Mouse (Mus musculus) gastrocnemius, postnatal 36 days (tissue): ENCODE data around the gene Wdr89. TPM values are rescaled to one million over a fixed set of nuclear protein-coding genes. Genes with fewer than 3 reads are reported as not detected.

Experiments used
- DNase-seq, 2 experiments: peaks; one replicate each; pipeline ENCODE4 v3.0.0; 2022
- intact Hi-C: fragments of 180-260 bp; cut with DNase I; formaldehyde crosslinking; loops from one replicate; pipeline ENCODE4 v1.15.1; 2025
- total RNA-seq, 2 experiments: library from RNA; stranded (reverse); gene quantifications; 2 replicates each; pipeline ENCODE4 v1.2.3; 2021

The Wdr89 gene
- total RNA-seq, 2 experiments from 2014 or later: 1.6 to 2.0 TPM

- intact Hi-C loops: no loop called here
- no peak for DNase-seq
These were observed 46.0 kb downstream of the Wdr89 start for GRCm38 (mm10) chr12:75623292-75623691.

DNA sequence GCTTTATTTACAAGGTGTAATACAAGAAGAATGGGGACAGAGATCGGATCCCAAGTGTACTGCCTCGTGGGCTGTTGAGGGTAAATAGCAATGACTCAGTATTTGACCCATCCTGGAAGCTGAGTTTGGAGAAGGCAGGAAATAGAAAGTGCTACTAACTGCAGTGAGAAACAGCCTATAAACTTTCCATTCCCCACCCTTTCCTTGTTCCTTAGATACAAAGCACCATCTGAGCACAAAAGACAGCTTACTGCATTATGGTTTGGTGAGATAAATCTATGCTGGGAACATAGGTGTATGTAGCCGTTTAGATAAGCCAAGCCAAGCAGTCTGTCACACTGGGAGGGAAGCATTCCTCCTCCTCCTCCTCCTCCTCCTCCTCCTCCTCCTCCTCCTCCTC lies 46.5 kb downstream of the Wdr89 start:
- intact Hi-C loops: no loop called here
- DNase-seq: no peak

- DNase-seq: no peak
These were observed 52.5 kb downstream of the Wdr89 start for GRCm38 (mm10) chr12:75616841-75617240.

DNA sequence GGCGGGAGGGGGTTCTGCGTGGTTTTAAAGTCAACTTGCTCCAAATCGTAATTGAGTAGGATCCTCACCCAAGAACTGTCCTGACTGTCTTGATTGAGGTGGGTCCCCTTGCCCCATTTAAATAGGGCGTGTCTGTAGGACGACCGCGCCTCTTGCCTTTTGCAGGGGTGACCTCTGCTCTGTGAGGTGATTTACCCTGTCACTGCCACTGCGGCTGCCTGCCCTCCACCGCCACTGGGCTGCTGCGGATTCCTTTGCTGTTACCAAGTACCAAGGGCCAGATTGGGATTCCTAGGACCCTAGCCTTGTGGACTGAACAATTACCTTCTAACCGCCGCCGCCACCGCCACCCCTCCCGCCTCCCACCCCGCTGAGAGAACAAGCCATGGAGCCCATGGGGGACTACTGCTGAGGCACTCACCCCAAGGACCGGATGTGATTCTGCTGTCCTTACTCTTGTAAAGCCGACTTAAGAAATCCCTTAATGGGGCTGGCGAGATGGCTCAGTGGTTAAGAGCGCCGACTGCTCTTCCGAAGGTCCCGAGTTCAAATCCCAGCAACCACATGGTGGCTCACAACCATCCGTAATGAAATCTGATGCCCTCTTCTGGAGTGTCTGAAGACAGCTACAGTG lies 53.1 kb downstream of the Wdr89 start:
- no peak for DNase-seq
- intact Hi-C loops: no loop called here

More at GRCm38 (mm10) chr12:75616841-75617240, 52.5 kb downstream of the Wdr89 start:
- intact Hi-C loops: no loop called here

DNA sequence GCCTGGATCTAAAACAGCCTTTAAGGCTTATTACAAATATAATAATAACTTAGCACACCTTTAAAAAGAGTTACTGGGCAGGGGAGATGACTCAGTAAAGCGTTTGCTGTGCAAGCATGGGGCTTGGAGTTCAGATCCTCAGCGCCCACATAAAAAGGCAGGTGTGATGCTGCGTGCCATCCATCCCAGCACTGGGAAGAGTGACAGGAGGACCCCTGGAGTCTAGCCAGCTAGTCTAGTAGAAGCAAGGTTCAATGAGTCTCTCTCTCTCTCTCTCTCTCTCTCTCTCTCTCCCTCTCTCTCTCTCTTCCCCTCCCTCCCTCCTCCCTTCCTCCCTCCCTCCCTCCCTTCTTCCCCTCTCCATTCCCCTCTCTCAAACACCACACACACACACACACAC lies 53.8 kb downstream of the Wdr89 start:
- intact Hi-C loops: no loop called here
- no peak for DNase-seq

DNA sequence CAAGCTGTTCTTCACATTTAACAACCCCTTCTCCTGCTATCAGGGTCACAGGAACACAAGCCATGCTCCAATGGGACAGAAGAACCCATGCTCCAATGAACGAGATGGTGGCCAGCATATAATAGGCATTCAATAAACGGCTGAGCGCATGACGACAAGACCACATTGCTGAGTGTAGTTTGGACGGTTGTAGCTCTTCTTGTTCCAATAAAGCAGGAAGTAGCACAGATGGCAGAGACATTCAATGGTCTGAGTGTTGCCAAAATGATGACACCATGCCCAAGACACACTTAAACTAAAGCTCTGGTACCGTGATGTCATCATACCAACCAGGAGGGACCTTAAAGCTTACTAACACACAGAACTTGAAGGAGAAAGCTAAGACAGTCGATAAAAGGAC lies 56.6 kb downstream of the Wdr89 start:
- intact Hi-C loops: no loop called here
- no peak for DNase-seq

- intact Hi-C loops: loop anchor here (5.0 kb wide), 2 partner anchors 102 to 132 kb away; no protein-coding TSS in a partner anchor
- DNase-seq: peak in 1 of 2 experiments; percentile 14
These were observed 69.8 kb downstream of the Wdr89 start for GRCm38 (mm10) chr12:75599490-75599889.

DNA sequence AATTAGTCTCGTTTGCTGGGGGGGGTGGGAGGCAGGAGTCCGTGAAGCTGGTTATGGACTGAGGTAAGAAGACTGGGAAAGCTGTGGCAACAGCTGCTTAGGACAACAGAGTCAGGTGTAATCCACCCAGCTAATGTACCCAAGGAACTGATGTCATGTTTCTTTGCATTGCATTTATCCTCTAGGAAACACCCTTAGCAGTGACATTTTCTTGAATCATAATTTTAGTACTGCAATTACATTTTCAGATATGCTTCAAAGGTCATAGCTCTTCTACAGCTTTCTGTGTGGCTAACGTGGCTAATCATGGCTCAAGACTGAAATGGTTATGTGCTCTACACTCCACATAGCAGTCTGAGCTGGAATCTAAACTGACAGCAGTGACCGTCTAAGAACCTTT lies 70.3 kb downstream of the Wdr89 start:
- DNase-seq: no peak
- intact Hi-C loops: loop anchor here (5.0 kb wide), 2 partner anchors 102 to 132 kb away; no protein-coding TSS in a partner anchor

DNA sequence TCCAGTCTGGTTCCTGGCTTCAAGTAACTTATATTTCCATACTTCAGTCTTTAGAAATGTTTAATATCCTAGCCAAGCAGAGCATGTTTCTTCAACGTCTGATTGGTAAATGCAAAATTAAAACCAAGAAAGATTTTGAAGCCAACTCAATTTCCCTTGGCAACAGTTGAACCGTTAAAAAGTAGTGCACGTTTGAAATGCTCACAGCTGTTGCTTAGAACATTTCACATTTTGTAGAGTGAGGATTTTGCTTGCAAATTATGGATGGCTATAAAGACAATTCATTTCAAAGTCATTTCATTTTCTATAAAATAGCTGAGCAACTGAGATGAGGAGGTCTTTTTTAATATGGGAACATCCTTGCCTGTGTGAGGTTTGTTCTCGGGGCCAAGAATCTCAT lies 71.6 kb downstream of the Wdr89 start:
- intact Hi-C loops: loop anchor here (5.0 kb wide), 2 partner anchors 100 to 130 kb away; no protein-coding TSS in a partner anchor
- no peak for DNase-seq

GRCm38 (mm10) chr12:75596154-75597002 lies 73.0 kb downstream of the Wdr89 start, which contains the start of gene Ppp2r5e:
Ppp2r5e (minus strand) TSS chr12:75596245.
- DNase-seq: peak; percentile 96 to 99

DNA sequence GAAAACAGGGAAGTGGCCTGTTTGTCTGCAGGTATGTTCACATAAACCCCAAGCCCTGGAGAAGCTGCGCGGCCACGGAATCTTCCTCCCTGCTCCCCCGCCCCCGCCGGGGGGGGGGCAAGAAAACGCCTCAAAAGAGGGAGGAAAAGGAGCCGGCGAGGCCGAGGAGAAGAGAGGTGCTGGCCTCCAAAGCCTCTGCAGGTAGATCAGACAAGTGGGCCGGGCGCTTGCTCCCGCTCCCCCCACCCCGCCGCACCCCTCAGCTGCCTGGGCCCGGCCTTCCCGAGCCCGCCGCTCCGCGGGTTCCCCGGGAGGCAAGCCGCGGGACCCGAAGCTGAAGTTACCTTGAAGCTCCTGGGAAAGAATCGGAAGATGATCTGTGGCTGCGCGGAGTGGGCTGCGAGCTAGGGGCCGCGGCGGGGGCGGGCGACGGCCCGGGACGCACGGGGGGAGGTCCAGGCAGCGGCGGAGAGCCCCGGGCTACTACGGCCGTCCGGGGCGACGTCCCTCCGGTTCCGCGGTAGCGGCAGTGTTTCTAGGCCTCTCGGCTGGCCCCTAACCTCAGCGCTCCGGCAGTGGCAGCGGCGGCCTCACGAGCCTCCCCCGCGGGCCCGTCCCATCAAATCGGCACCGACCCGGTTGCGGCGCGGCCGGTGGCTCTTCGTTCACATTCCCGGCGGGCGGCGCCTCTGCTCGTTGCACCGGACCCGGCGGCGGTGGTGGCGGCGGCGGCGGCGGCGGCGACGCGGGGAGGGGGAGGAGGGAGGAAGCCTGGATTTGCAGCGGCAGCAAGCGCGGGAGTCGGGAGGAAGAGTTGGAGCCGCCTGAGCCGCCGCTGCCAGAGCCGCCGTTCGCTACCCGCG lies 73.8 kb downstream of the Wdr89 start:
- no peak for DNase-seq
- intact Hi-C loops: loop anchor here (5.0 kb wide), 2 partner anchors 98 to 128 kb away; no protein-coding TSS in a partner anchor

More at GRCm38 (mm10) chr12:75596154-75597002, 73.0 kb downstream of the Wdr89 start, which contains the start of gene Ppp2r5e:
- intact Hi-C loops: loop anchor here (5.0 kb wide), 2 partner anchors 99 to 129 kb away; no protein-coding TSS in a partner anchor

DNA sequence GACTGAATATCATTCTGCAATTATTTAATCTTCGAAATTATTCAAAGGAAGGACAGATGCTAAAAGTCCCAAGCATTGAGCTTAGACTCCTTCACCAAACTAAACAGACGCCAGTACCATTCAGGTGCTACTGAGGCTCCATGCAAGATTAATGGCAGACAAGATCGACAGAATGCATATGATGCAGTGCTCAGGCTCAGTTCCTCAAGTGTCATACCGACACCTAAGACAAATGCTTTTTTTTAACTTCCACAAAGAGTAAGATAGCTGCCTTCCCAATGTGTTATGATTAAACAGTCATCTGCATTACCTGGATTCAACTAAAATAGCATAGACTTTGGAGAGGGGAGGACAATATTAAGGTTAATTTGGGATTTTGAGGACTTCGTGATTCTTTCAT lies 74.9 kb downstream of the Wdr89 start:
- no peak for DNase-seq
- intact Hi-C loops: no loop called here

DNA sequence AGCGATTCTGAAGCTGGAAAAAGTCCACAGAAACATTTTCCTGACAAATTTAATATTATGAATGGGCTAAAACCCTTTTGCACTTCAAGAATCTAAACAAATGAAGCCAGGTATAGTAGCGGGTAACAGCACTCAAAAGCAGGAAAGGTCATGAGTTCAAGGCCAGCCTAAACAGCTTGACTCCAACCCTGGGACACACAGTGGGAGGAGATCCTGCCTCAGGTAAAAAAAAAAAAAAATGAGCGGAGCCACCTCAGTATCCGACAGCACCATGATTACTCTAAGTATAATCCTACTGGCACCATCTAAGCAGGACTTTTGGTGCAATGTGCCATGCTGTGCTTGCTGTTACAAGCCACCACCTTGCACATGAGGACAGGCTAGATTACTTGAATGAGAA lies 75.5 kb downstream of the Wdr89 start:
- DNase-seq: no peak
- intact Hi-C loops: no loop called here

GRCm38 (mm10) chr12:75587501-75587900 lies 81.8 kb downstream of the Wdr89 start:
- DNase-seq: no peak
- intact Hi-C loops: no loop called here

- no peak for DNase-seq
- intact Hi-C loops: no loop called here
These were observed 85.6 kb downstream of the Wdr89 start for GRCm38 (mm10) chr12:75583776-75584175.

Other genes starting within 250 kb of the Wdr89 start
- 10 to 100 TPM; 25.7 to 29.8 TPM for gene Ppp2r5e, start 73.3 kb downstream of the Wdr89 start, total RNA-seq
- 10 to 100 TPM; 11.4 to 12.0 TPM for gene Sgpp1, start 66.2 kb upstream of the Wdr89 start, total RNA-seq
- gene Syne2, start 148.6 kb upstream of the Wdr89 start, total RNA-seq: 10 to 100 TPM; 14.3 to 15.5 TPM